Mouse (Mus musculus): ENCODE results near the gene Hoxc8.

Gene Hoxc8

GRCm38 (mm10) chr15:102965003-102965891 lies 25.2 kb upstream of the Hoxc8 start:
- DNase-seq (ENCODE audit: extremely low read depth, insufficient read length, low spot score) = no peak

- DNase-seq (ENCODE audit: extremely low read depth, insufficient read length, low spot score) = no peak
These were observed 24.3 kb upstream of the Hoxc8 start for GRCm38 (mm10) chr15:102965892-102966775.

GRCm38 (mm10) chr15:102966776-102967311 lies 23.6 kb upstream of the Hoxc8 start, which contains the start of gene Hoxc10:
Gene Hoxc10 (plus strand): TSS chr15:102966796.
- no peak for DNase-seq (ENCODE audit: extremely low read depth, insufficient read length, low spot score)

GRCm38 (mm10) chr15:102967312-102967510 lies 23.2 kb upstream of the Hoxc8 start, which contains the start of gene Hoxc5:
Gene Hoxc5 (plus strand): TSS chr15:102967443.
- DNase-seq (ENCODE audit: extremely low read depth, insufficient read length, low spot score) = no peak

- DNase-seq (ENCODE audit: extremely low read depth, insufficient read length, low spot score) = no peak
These were observed 22.7 kb upstream of the Hoxc8 start for GRCm38 (mm10) chr15:102967511-102968397.

- DNase-seq (ENCODE audit: extremely low read depth, insufficient read length, low spot score) = no peak
These were observed 21.1 kb upstream of the Hoxc8 start for GRCm38 (mm10) chr15:102969296-102969695.

- no peak for DNase-seq (ENCODE audit: extremely low read depth, insufficient read length, low spot score)
These were observed 19.7 kb upstream of the Hoxc8 start for GRCm38 (mm10) chr15:102970740-102971139.

- DNase-seq (ENCODE audit: extremely low read depth, insufficient read length, low spot score) = no peak
These were observed 18.2 kb upstream of the Hoxc8 start for GRCm38 (mm10) chr15:102972254-102972653.

GRCm38 (mm10) chr15:102972753-102973152 lies 17.7 kb upstream of the Hoxc8 start:
- no peak for DNase-seq (ENCODE audit: extremely low read depth, insufficient read length, low spot score)

- DNase-seq (ENCODE audit: extremely low read depth, insufficient read length, low spot score) = no peak
These were observed 15.4 kb upstream of the Hoxc8 start for GRCm38 (mm10) chr15:102975034-102975433.

GRCm38 (mm10) chr15:102975688-102976111 lies 14.7 kb upstream of the Hoxc8 start:
- DNase-seq (ENCODE audit: extremely low read depth, insufficient read length, low spot score) = peak; percentile 58

- DNase-seq (ENCODE audit: extremely low read depth, insufficient read length, low spot score) = no peak
These were observed 14.2 kb upstream of the Hoxc8 start, which contains the start of gene Hoxc9 for GRCm38 (mm10) chr15:102976171-102976570. Gene Hoxc9 (plus strand): TSS chr15:102976439.

- DNase-seq (ENCODE audit: extremely low read depth, insufficient read length, low spot score) = peak; percentile 64
These were observed 13.6 kb upstream of the Hoxc8 start for GRCm38 (mm10) chr15:102976631-102977422.

GRCm38 (mm10) chr15:102977423-102977974 lies 12.9 kb upstream of the Hoxc8 start:
- DNase-seq (ENCODE audit: extremely low read depth, insufficient read length, low spot score) = no peak

GRCm38 (mm10) chr15:102978615-102979515 lies 11.5 kb upstream of the Hoxc8 start:
- no peak for DNase-seq (ENCODE audit: extremely low read depth, insufficient read length, low spot score)

GRCm38 (mm10) chr15:102979936-102980335 lies 10.5 kb upstream of the Hoxc8 start:
- DNase-seq (ENCODE audit: extremely low read depth, insufficient read length, low spot score) = no peak

GRCm38 (mm10) chr15:102980352-102980751 lies 10.1 kb upstream of the Hoxc8 start:
- DNase-seq (ENCODE audit: extremely low read depth, insufficient read length, low spot score) = no peak

GRCm38 (mm10) chr15:102980912-102981311 lies 9.5 kb upstream of the Hoxc8 start:
- DNase-seq (ENCODE audit: extremely low read depth, insufficient read length, low spot score) = peak; percentile 72

Measured in 3134 (cell line).